Mouse (Mus musculus): ENCODE results near the gene Olfr557. TPM values are rescaled to one million over a fixed set of nuclear protein-coding genes. Genes with fewer than 3 reads are reported as not detected.

The Olfr557 gene
- not detected for total RNA-seq (2021)
- long read RNA-seq, experiment 1: 0 reads
- long read RNA-seq, experiment 2: 0 reads

DNA sequence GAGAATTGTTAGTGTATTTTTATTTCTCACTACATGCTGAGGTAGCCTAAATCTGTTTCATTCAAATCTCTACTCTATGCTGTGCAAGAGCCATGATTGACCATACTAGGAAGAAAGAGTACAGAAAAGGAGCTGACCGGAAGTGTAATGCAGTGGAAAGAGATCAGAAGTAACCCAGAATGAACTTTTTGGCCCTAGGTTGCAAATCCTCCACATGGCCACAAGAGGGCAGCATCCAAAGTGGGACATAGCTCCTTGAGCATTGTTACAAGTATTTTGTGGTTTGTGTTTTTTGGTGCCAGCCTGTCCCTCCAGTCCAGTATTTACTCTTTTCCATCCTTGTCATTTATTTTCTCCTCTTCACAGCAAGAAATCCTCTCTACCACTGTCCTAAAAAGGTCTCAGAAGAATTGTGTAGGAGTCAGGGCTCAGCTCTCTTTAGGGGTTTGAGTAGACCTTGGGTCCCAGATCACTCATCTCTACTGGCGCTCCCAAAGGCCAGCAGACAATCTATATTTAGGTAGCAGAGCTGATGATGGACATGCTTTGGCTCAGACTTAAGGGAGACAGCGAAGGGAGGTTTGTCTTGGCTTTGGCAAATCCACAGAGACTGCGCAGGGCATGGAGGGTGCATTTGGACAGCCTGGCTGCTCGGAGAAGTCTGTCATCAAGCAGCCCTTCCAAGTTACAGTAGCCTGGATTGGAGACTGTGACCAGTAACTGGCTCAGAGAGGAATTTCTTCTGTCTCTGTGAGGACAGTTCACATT lies at the start of gene Olfr557:
Olfr557 (plus strand) TSS at position 553 of the 768 bp plus-strand sequence.
- peak; percentile 51 to 64 for DNase-seq

DNA sequence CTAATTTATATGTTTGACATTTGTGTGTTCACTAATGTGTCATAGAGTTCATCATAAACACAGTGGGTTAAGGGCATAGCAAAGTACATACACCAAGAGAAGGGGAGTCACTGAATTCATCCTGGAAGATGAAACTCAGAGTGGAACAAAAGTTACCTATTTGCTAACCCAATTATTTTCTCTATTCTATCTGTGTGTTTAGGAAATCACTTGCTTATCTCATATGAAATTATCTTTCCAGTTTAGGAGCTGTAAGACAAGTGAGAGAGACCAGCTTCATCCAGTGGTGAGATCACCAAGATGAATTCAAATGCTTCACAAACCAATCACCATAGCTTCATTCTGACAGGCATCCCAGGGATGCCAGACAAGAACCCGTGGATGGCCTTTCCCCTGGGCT lies 37.2 kb upstream of the Olfr557 start, which contains the start of gene Olfr555:
Olfr555 (plus strand) TSS at position 301 of the 400 bp plus-strand sequence.
- no peak for DNase-seq

GRCm38 (mm10) chr7:102664599-102664998 lies 31.1 kb upstream of the Olfr557 start, which contains the start of gene Olfr556:
TSS of gene Olfr556 (plus strand) at chr7:102664899.
- DNase-seq: no peak

DNA sequence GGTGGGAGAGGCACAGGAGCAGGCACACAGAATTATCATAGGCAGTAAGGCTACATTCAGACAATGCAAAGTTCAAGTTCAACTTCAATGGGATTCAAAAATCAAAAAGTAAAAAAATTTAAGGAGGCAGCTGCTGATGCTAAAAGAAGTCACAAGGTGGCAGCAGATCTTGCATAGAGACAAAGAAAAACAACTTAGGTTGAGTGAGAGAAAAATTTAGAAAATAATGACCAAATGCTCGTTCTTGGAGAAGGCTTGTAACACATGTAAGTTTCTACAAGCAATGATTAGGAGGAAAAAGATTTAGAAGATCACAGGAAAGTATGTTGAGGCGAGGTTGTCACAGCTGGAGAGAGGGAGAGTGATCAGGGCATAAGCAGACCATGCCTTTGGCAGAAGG lies 30.3 kb upstream of the Olfr557 start:
- no peak for DNase-seq

DNA sequence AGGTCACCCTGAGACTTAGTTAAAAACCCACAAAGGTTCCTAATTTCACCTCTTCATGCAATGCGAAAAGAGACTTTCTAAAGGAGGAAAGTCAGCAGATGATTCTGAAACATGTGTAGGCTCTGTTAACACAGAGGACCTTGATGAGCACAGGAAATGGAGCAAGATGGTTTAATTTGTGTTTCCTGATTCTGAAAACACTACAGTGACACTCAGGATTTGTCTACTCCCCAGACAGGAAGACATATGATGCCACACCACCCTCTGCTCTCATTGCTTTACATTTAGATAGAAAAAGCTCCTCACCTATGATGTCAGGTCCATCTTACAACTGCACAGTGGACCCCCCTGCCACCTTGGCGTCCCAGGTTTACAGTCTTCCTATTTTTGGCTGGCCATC lies 19.5 kb upstream of the Olfr557 start:
- DNase-seq: no peak

DNA sequence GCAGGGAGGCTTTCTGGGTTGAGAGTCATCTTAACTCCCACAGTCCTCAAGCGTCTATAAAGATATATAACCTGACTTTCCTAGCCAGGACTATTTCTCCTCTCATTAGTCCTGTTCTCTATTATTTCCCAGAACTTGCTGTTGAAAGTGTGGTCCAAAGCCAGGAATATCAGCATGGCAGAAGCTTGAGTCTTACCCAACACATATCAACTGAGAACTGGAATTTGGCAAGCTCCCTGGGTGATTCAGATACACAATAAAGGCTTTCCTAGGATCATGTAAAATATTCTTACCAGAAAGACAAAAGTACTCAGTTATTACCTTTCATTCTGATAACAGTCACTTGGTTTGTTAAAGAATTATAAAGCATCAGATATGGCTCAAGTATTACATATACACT lies 13.8 kb upstream of the Olfr557 start:
- DNase-seq: no peak

GRCm38 (mm10) chr7:102686944-102687501 lies 8.7 kb upstream of the Olfr557 start, which contains the start of gene Trim68:
TSS of gene Trim68 (minus strand) at chr7:102687327.
- peak; percentile 94 to 95 for DNase-seq

GRCm38 (mm10) chr7:102698461-102698860 lies 2.8 kb downstream of the Olfr557 start:
- DNase-seq: no peak

- DNase-seq: no peak
These were observed 6.2 kb downstream of the Olfr557 start, which contains the start of gene Olfr558 for GRCm38 (mm10) chr7:102701915-102702314. TSS of gene Olfr558 (plus strand) at chr7:102702215.

DNA sequence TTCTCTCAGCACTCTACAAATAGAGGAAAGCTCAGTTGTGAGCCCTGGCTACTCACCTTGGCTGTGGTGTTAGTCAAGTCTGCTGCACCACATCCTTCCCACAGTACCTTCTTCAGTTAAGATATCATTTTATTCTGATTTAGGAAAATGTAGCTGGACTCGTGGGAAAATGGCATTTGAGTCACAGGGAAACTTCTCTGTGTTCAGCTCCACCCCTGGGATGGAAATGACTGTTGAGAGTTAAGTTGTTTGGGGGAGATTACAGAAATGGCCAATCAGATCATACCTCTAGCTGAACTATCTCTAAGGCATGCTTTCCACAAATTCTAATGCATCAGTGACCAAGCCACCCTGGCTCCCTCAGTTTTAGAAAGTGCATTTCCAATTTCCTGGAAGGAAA lies 23.3 kb downstream of the Olfr557 start, which contains the start of gene Olfr33:
Olfr33 (minus strand) TSS at position 101 of the 400 bp plus-strand sequence.
- no peak for DNase-seq

DNA sequence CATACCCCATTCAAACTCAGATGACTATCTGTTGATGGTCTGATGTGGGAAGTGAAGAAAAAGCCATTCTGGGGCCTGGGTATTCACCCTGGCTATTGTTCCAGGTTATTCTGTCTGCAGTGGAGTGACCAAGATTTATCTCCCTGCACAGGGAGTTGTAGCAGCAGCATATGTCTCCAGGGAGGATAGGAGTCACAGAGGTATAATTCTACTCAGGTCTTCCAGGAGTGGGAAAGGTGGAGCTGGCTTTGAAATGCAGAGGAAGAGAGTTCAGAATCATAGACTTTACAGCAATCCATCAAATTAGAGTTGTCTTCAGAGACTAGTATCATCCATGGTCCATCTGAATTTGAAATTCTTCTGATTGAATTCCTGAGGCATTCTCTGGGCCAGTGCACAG lies 31.7 kb downstream of the Olfr557 start, which contains the start of gene Olfr559:
Olfr559 (minus strand) TSS at position 101 of the 400 bp plus-strand sequence.
- no peak for DNase-seq

DNA sequence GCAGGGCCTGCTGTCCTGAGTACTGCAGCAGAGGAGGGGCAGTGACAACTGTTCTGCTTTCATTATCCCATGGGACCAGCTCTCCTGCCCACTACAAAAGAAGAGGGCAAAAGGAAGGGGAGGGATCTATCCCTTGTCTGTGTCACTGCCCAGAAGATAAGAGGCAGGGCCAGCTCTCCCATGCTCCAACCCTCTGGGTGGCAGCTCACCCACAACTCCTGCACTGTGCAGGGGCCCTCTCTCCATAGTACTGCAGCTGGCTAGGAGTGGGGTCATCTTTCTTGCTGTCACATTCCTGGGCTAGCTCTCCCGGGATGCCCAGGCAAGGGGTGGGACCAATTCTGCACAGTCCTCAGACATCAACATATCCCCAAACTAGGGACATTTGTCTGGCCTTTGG lies 38.1 kb downstream of the Olfr557 start:
- no peak for DNase-seq

DNA sequence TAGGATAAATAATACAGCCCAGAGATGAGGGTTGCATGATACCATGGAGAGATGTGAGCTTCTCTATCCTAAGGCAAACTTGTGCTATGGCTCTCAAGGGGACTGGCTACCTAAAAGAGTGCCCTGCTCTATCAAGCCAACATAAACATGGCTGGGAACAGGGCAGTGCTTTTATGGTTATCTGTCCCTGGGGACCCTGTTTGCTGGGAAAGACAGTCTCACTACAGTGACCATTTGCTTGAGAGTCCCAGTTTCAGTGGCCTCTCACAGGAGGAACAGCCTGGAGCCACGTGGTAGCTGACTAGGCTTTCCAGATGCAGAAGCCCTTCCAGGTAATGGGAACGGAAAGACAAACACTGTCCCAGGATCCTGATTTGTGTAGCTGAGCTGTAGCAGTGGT lies 42.0 kb downstream of the Olfr557 start:
- no peak for DNase-seq

Other genes starting within 250 kb of the Olfr557 start
- not detected for gene Olfr543, start 214.2 kb upstream of the Olfr557 start, total RNA-seq (2021)
- not detected for gene Olfr544, start 207.6 kb upstream of the Olfr557 start, total RNA-seq (2021)
- not detected for gene Olfr545, start 196.3 kb upstream of the Olfr557 start, total RNA-seq (2021)
- not detected for gene Olfr547, start 161.2 kb upstream of the Olfr557 start, total RNA-seq (2021)
- not detected for gene Olfr548-ps1, start 155.0 kb upstream of the Olfr557 start, total RNA-seq (2021)
- not detected for gene Olfr549, start 146.0 kb upstream of the Olfr557 start, total RNA-seq (2021)
- gene Trim21, start 130.4 kb upstream of the Olfr557 start, total RNA-seq (2021): 10 to 100 TPM; 13.0 to 16.4 TPM
- gene Olfr550, start 124.5 kb upstream of the Olfr557 start, total RNA-seq (2021): not detected
- gene Olfr551, start 104.0 kb upstream of the Olfr557 start, total RNA-seq (2021): not detected
- under 1 TPM in 1 of 2 experiments, not detected in 1; 0.07 TPM for gene Olfr552, start 98.1 kb upstream of the Olfr557 start, total RNA-seq (2021)
- not detected for gene Olfr553, start 77.7 kb upstream of the Olfr557 start, total RNA-seq (2021)
- not detected for gene Olfr554, start 57.5 kb upstream of the Olfr557 start, total RNA-seq (2021)
- gene Olfr555, start 37.1 kb upstream of the Olfr557 start, total RNA-seq (2021): not detected
- gene Olfr556, start 31.0 kb upstream of the Olfr557 start, total RNA-seq (2021): not detected
- gene Trim68, start 8.6 kb upstream of the Olfr557 start, total RNA-seq (2021): 1 to 10 TPM; 8.2 to 9.8 TPM
- under 1 TPM; 0.33 TPM for gene Olfr558, start 6.3 kb downstream of the Olfr557 start, total RNA-seq (2021)
- gene Olfr33, start 23.2 kb downstream of the Olfr557 start, total RNA-seq (2021): not detected
- gene Olfr559, start 31.6 kb downstream of the Olfr557 start, total RNA-seq (2021): not detected
- gene Olfr560, start 63.5 kb downstream of the Olfr557 start, total RNA-seq (2021): not detected
- under 1 TPM; 0.20 to 0.26 TPM for gene Olfr78, start 63.6 kb downstream of the Olfr557 start, total RNA-seq (2021)
- not detected for gene Olfr561, start 75.3 kb downstream of the Olfr557 start, total RNA-seq (2021)
- not detected for gene Olfr564, start 107.6 kb downstream of the Olfr557 start, total RNA-seq (2021)
- not detected for gene Olfr566, start 162.9 kb downstream of the Olfr557 start, total RNA-seq (2021)
- gene Olfr568, start 181.2 kb downstream of the Olfr557 start, total RNA-seq (2021): not detected
- gene Olfr569, start 195.0 kb downstream of the Olfr557 start, total RNA-seq (2021): not detected
- not detected for gene Olfr570, start 198.7 kb downstream of the Olfr557 start, total RNA-seq (2021)
- gene Olfr571, start 221.6 kb downstream of the Olfr557 start, total RNA-seq (2021): not detected
- gene Olfr572, start 228.5 kb downstream of the Olfr557 start, total RNA-seq (2021): not detected
- gene Olfr573-ps1, start 246.7 kb downstream of the Olfr557 start, total RNA-seq (2021): not detected

Measured in adrenal gland, postnatal 36 days (tissue).